Mouse (Mus musculus) ES-E14 (cell line): Measurements from ENCODE around the gene Rflna. TPM values are rescaled to one million over a fixed set of nuclear protein-coding genes. Genes with fewer than 3 reads are reported as not detected.

Experiments used
- DNase-seq: peaks from one replicate; pipeline ENCODE4 v3.0.0-alpha.2; 2013; ENCODE audit warnings: low read depth, low spot score
- H3K27ac ChIP-seq: 2 replicates; pipeline ENCODE4 v1.5.1; 2012; ENCODE audit warnings: low read depth, mild to moderate bottlenecking, low read length, moderate library complexity, mixed read lengths; ENCODE audit not compliant: poor library complexity, insufficient read depth, severe bottlenecking
- H3K36me3 ChIP-seq: 2 replicates; pipeline ENCODE4 v1.6.1; 2012; ENCODE audit warnings: mild to moderate bottlenecking, low read length, moderate library complexity, mixed read lengths; ENCODE audit not compliant: control insufficient read depth, poor library complexity, insufficient read depth, severe bottlenecking
- H3K4me1 ChIP-seq, 2 experiments: fragments of 150-350 bp in 1 of 2; sonication (generic) in 1 of 2; 2 replicates each; pipeline ENCODE4 v1.6.1; 2012; ENCODE audit warnings: low read length in 2 of 2, mild to moderate bottlenecking in 1 of 2, mixed read lengths in 1 of 2; ENCODE audit not compliant: control insufficient read depth in 2 of 2, insufficient read depth in 2 of 2, poor library complexity in 1 of 2
- H3K4me3 ChIP-seq, 2 experiments: fragments of 150-350 bp in 1 of 2; sonication (generic) in 1 of 2; 2 replicates each; pipeline ENCODE4 v1.5.1; 2012; ENCODE audit warnings: low read length in 2 of 2, low read depth in 1 of 2, mild to moderate bottlenecking in 1 of 2, mixed read lengths in 1 of 2; ENCODE audit not compliant: insufficient read depth in 1 of 2, poor library complexity in 1 of 2, severe bottlenecking in 1 of 2
- H3K9ac ChIP-seq: 2 replicates; pipeline ENCODE4 v1.6.1; 2012; ENCODE audit warnings: low read depth, mild to moderate bottlenecking, low read length, mixed read lengths; ENCODE audit not compliant: poor library complexity, insufficient read depth, severe bottlenecking
- H3K9me3 ChIP-seq: fragments of 150-350 bp; sonication (generic); 2 replicates; pipeline ENCODE4 v1.6.1; 2012; ENCODE audit warnings: low read depth, mild to moderate bottlenecking, low read length; ENCODE audit not compliant: control insufficient read depth, insufficient read depth
- CHD2 ChIP-seq: IDR thresholded peaks from 2 replicates; pipeline ENCODE4 v1.6.1; 2014; ENCODE audit warnings: mild to moderate bottlenecking, low read depth, low read length, inconsistent platforms
- HCFC1 ChIP-seq: IDR thresholded peaks from 2 replicates; pipeline ENCODE4 v1.6.1; 2012; ENCODE audit warnings: low read length, inconsistent platforms, borderline replicate concordance; ENCODE audit not compliant: insufficient read depth
- MAFK ChIP-seq: IDR thresholded peaks from 2 replicates; pipeline ENCODE4 v1.6.1; 2014; ENCODE audit warnings: mild to moderate bottlenecking, low read depth, low read length, inconsistent platforms; ENCODE audit not compliant: insufficient read depth
- ZC3H11A ChIP-seq: IDR thresholded peaks from 2 replicates; pipeline ENCODE4 v1.6.1; 2012; ENCODE audit warnings: low read depth, mild to moderate bottlenecking, inconsistent platforms, low read length, borderline replicate concordance
- ZNF384 ChIP-seq: IDR thresholded peaks from 2 replicates; pipeline ENCODE4 v1.6.1; 2012; ENCODE audit warnings: low read depth, low read length, inconsistent platforms
- in situ Hi-C, 2 experiments: fragments of 600-800 bp; cut with MboI; formaldehyde crosslinking; loops; one replicate each; pipeline ENCODE4 v1.15.1; 2025; ENCODE audit warnings: low sequenced_read_pairs in 2 of 2, inconsistent platforms in 1 of 2; ENCODE audit not compliant: unreplicated experiment in 2 of 2
- total RNA-seq: library from RNA; depleted of rRNA; stranded (reverse); fragments of 300-350 nt; gene quantifications from 2 replicates; pipeline ENCODE4 v1.2.3, GENCODE M21; 2012

Rflna gene
- total RNA-seq, 1 experiment: 1.5 TPM

DNA sequence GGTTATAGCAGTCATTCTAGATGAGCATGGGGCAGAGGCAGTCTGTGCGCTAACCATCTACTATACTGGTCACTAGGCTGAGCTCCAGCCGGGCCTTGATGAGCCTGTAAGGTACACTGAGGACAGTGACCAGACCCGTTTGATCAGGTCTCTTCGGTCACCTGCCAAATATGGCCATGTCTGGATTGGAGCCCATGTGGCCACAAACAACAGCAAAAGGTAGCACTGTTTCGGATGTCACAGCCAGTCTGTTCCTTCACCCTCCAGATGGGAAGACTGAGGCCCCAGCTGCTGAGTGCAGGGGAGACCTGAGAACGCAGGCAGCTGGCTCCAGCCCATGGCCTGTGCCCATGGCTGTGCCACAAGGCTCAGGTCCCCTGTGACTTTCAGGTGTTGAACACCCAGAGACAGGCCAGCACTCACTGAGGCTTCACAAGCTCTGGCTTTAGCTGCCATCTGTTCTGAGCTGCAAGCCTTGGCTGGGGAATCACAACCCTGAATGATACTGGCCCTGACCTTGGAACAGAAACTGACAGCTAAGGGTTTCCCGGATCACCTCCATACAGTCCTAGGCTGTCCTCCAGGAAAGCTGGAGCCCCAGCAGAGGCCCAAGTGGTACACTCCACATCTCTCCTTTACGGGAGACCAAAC, 36.5 kb downstream of the Rflna start:
- peaks cover 51% of the 10 kb centered on the region for H3K36me3 ChIP-seq
- H3K9ac ChIP-seq: no peak overlapping the region
- H3K4me1 ChIP-seq: peaks cover 0 to 3% of the 10 kb centered on the region in 2 experiments; a peak in 1 of 4 replicates
- TF ChIP-seq CHD2 (no peak), ZNF384 (no peak), MAFK (no peak), ZC3H11A (no peak), HCFC1 (no peak)
- no peak overlapping the region for H3K27ac ChIP-seq
- DNase-seq: no peak
- H3K9me3 ChIP-seq: no peaks in the 10 kb centered on the region
- H3K4me3 ChIP-seq: no peak overlapping the region
- in situ Hi-C loops: no loop called here

DNA sequence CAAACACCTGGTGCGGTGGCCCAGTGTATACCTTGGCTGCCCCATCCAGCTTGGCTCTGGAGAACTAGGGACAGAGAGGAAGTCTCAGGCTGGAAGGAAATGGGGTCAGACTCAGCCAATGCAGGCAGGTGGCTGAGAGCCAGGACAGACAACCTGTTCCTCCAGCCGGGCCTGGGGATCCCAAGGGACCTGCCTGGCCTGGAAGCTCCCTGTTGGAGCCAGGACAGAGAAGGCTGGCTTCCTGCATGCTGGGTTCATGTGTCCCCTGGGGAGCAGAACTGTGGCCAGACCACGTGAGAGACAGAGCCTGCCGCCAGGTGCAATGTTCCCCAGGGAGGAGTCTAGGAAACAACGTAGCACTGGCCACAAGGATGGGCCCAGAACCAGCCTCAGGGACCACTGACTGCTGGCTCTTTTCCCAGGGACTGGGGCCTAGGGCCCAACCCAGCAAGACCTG, 37.1 kb downstream of the Rflna start:
- no peak for TF ChIP-seq HCFC1
- TF ChIP-seq ZC3H11A: no peak
- TF ChIP-seq CHD2: no peak
- TF ChIP-seq ZNF384: no peak
- no peak for TF ChIP-seq MAFK
- DNase-seq: no peak
- peaks cover 46% of the 10 kb centered on the region for H3K36me3 ChIP-seq
- H3K27ac ChIP-seq: no peak overlapping the region
- peaks cover 0 to 3% of the 10 kb centered on the region in 2 experiments; a peak in 1 of 4 replicates for H3K4me1 ChIP-seq
- H3K9ac ChIP-seq: no peak overlapping the region
- in situ Hi-C loops: no loop called here
- no peak overlapping the region for H3K4me3 ChIP-seq
- no peaks in the 10 kb centered on the region for H3K9me3 ChIP-seq

- in situ Hi-C loops: no loop called here
- H3K9ac ChIP-seq: no peak overlapping the region
- no peaks in the 10 kb centered on the region for H3K9me3 ChIP-seq
- H3K4me1 ChIP-seq: peaks cover 0 to 3% of the 10 kb centered on the region in 2 experiments; a peak in 1 of 4 replicates
- no peak overlapping the region for H3K27ac ChIP-seq
- H3K4me3 ChIP-seq: no peak overlapping the region
- H3K36me3 ChIP-seq: peaks cover 40% of the 10 kb centered on the region
- no peak for TF ChIP-seq ZC3H11A
- no peak for DNase-seq
Measured at GRCm38 (mm10) chr5:125041578-125041977, 38.6 kb downstream of the Rflna start.

DNA sequence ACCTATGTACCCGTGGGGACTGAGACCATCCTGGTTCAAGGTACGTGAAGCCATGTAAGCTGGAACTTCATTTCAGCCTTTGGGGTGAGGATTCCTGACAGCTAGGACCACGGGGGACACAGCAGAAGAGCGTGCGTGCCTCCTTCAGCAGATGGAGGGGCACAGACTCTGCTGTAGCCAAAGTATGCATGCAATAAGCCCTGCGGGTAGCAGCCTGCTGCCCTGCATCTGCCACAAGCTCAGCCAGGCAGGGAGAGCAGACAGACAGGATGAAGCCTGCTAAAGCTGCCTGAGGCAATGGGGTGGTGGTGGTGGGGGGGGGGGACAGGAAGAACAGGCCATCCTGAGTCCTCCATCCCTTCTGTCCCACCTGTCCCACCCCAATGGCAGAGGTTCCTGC, 40.4 kb downstream of the Rflna start:
- H3K27ac ChIP-seq: no peak overlapping the region
- H3K9me3 ChIP-seq: no peaks in the 10 kb centered on the region
- H3K9ac ChIP-seq: no peak overlapping the region
- in situ Hi-C loops: no loop called here
- peaks cover 44% of the 10 kb centered on the region for H3K36me3 ChIP-seq
- H3K4me1 ChIP-seq: peaks cover 0 to 3% of the 10 kb centered on the region in 2 experiments; a peak in 1 of 4 replicates
- TF ChIP-seq ZC3H11A (no peak), ZNF384 (no peak), CHD2 (no peak), HCFC1 (no peak), MAFK (no peak)
- no peak overlapping the region for H3K4me3 ChIP-seq
- DNase-seq: no peak

DNA sequence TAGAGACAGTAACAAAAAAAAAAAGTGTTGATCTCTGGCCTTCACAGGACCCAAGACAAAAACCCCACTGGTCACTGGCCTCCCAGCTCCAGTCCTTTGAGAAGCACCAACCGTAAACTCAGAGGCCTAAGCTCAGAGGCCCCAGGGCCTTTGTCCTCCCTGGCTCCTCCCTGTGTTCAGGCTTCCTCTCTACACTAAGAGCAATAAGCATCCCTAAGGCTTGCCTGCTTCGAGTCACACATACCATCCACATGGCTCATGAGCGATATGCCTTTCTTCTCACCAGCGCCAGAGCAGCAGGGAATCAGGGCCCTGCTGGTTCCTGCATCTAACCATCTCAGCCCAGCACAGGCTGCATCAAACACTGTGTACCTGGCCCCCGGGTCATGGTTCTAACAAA, 42.2 kb downstream of the Rflna start:
- Histone ChIP-seq H3K9me3 (no peaks in the 10 kb centered on the region), H3K9ac (no peak overlapping the region), H3K27ac (no peak overlapping the region), H3K4me1 (peaks cover 0 to 3% of the 10 kb centered on the region in 2 experiments; a peak in 1 of 4 replicates), H3K4me3 (no peak overlapping the region), H3K36me3 (peaks cover 41% of the 10 kb centered on the region)
- no peak for TF ChIP-seq CHD2
- no peak for TF ChIP-seq ZNF384
- TF ChIP-seq MAFK: no peak
- DNase-seq: no peak
- in situ Hi-C loops: no loop called here
